Mouse (Mus musculus) erythroblast, embryonic 14.5 days (primary cell): Measurements from ENCODE around the gene Ulk2. TPM values are rescaled to one million over a fixed set of nuclear protein-coding genes. Genes with fewer than 3 reads are reported as not detected.

ENCODE experiments used
- H3K27me3 ChIP-seq: 2 replicates; pipeline ENCODE4 v1.6.1; 2012; ENCODE audit warnings: inconsistent platforms; ENCODE audit not compliant: control insufficient read depth
- H3K36me3 ChIP-seq: 2 replicates; pipeline ENCODE4 v1.6.1; 2012; ENCODE audit warnings: mild to moderate bottlenecking, inconsistent platforms; ENCODE audit not compliant: control insufficient read depth
- H3K4me1 ChIP-seq: 2 replicates; pipeline ENCODE4 v1.6.1; 2012; ENCODE audit warnings: inconsistent platforms; ENCODE audit not compliant: control insufficient read depth
- H3K4me3 ChIP-seq: replicated peaks from 2 replicates; pipeline ENCODE3; 2012; ENCODE audit warnings: moderate library complexity, mild to moderate bottlenecking, inconsistent platforms
- H3K9me3 ChIP-seq: 2 replicates; pipeline ENCODE4 v1.6.1; 2012; ENCODE audit warnings: low read length, inconsistent platforms, mixed read lengths; ENCODE audit not compliant: control insufficient read depth
- GATA1 ChIP-seq: IDR thresholded peaks from 2 replicates; pipeline ENCODE4 v1.6.1; 2012; ENCODE audit warnings: low read length, inconsistent platforms, mixed read lengths
- TAL1 ChIP-seq: IDR thresholded peaks from 3 replicates; pipeline ENCODE4 v1.6.1; 2012; ENCODE audit warnings: low read length, inconsistent platforms, mixed read lengths
- polyA plus RNA-seq: library from polyadenylated mRNA; stranded (reverse); fragments of >175 nt; gene quantifications from 2 replicates; pipeline ENCODE4 v1.2.3, GENCODE M21; 2012

The Ulk2 gene
- polyA plus RNA-seq, 1 experiment = 0.07 TPM

GRCm38 (mm10) chr11:61737290-61737689 is 117.6 kb downstream of the Ulk2 start:
- TF ChIP-seq GATA1 = no peak
- TF ChIP-seq TAL1 = no peak
- Histone ChIP-seq H3K4me1 (no peaks in the 10 kb centered on the region), H3K4me3 (no peak overlapping the region), H3K9me3 (no peaks in the 10 kb centered on the region), H3K27me3 (no peaks in the 10 kb centered on the region), H3K36me3 (peaks cover 37% of the 10 kb centered on the region)

- no peak for TF ChIP-seq GATA1
- no peak for TF ChIP-seq TAL1
- no peaks in the 10 kb centered on the region for H3K9me3 ChIP-seq
- H3K4me3 ChIP-seq = no peak overlapping the region
- no peaks in the 10 kb centered on the region for H3K27me3 ChIP-seq
- no peaks in the 10 kb centered on the region for H3K4me1 ChIP-seq
- peaks cover 25% of the 10 kb centered on the region for H3K36me3 ChIP-seq
Observed at GRCm38 (mm10) chr11:61732672-61733071, 122.2 kb downstream of the Ulk2 start.

GRCm38 (mm10) chr11:61728037-61728436 is 126.8 kb downstream of the Ulk2 start:
- Histone ChIP-seq H3K4me3 (no peak overlapping the region), H3K36me3 (peaks cover 8% of the 10 kb centered on the region; the same call in 1 of the 2 replicates), H3K4me1 (no peaks in the 10 kb centered on the region), H3K27me3 (no peaks in the 10 kb centered on the region), H3K9me3 (no peaks in the 10 kb centered on the region)
- TF ChIP-seq GATA1 = no peak
- no peak for TF ChIP-seq TAL1

Other genes starting within 250 kb of the Ulk2 start
- 0.06 and 0.10 TPM in 2 replicates for gene Grap, start 201.8 kb downstream of the Ulk2 start, polyA plus RNA-seq
- 1.5 and 1.7 TPM in 2 replicates for gene Fam83g, start 171.0 kb downstream of the Ulk2 start, polyA plus RNA-seq
- not detected in 2 replicates for gene Slc5a10, start 134.2 kb downstream of the Ulk2 start, polyA plus RNA-seq
- gene Prpsap2, start 93.0 kb downstream of the Ulk2 start, polyA plus RNA-seq = 0.16 TPM in 2 replicates
- 0.90 and 1.1 TPM in 2 replicates for gene Akap10, start 75.2 kb upstream of the Ulk2 start, polyA plus RNA-seq
- 12.5 and 15.5 TPM in 2 replicates for gene Specc1, start 101.7 kb upstream of the Ulk2 start, polyA plus RNA-seq